Mouse (Mus musculus): Measurements from ENCODE around the gene Gm48551.

The Gm48551 gene

GRCm38 (mm10) chr10:81418216-81419070 lies 34.2 kb downstream of the Gm48551 start:
- no peak for DNase-seq (ENCODE audit: low spot score)

- no peak for DNase-seq (ENCODE audit: low spot score)
These were observed 35.1 kb downstream of the Gm48551 start for GRCm38 (mm10) chr10:81419111-81419928.

- no peak for DNase-seq (ENCODE audit: low spot score)
These were observed 36.0 kb downstream of the Gm48551 start for GRCm38 (mm10) chr10:81420191-81420767.

- no peak for DNase-seq (ENCODE audit: low spot score)
These were observed 37.0 kb downstream of the Gm48551 start for GRCm38 (mm10) chr10:81421041-81421796.

- DNase-seq (ENCODE audit: low spot score): no peak
These were observed 37.5 kb downstream of the Gm48551 start for GRCm38 (mm10) chr10:81421797-81422100.

GRCm38 (mm10) chr10:81422191-81422590 lies 37.9 kb downstream of the Gm48551 start:
- no peak for DNase-seq (ENCODE audit: low spot score)

GRCm38 (mm10) chr10:81422661-81423217 lies 38.5 kb downstream of the Gm48551 start:
- no peak for DNase-seq (ENCODE audit: low spot score)

- DNase-seq (ENCODE audit: low spot score): no peak
These were observed 39.4 kb downstream of the Gm48551 start for GRCm38 (mm10) chr10:81423476-81424245.

- DNase-seq (ENCODE audit: low spot score): peak; percentile 3
These were observed 40.2 kb downstream of the Gm48551 start for GRCm38 (mm10) chr10:81424246-81425051.

GRCm38 (mm10) chr10:81425236-81425850 lies 41.1 kb downstream of the Gm48551 start:
- DNase-seq (ENCODE audit: low spot score): peak; percentile 1

GRCm38 (mm10) chr10:81426081-81426671 lies 41.9 kb downstream of the Gm48551 start:
- peak; percentile 2 for DNase-seq (ENCODE audit: low spot score)

GRCm38 (mm10) chr10:81426897-81427296 lies 42.6 kb downstream of the Gm48551 start:
- DNase-seq (ENCODE audit: low spot score): peak; percentile 5

- DNase-seq (ENCODE audit: low spot score): no peak
These were observed 43.1 kb downstream of the Gm48551 start for GRCm38 (mm10) chr10:81427327-81427726.

- DNase-seq (ENCODE audit: low spot score): no peak
These were observed 43.7 kb downstream of the Gm48551 start for GRCm38 (mm10) chr10:81427804-81428506.

GRCm38 (mm10) chr10:81428507-81428870 lies 44.2 kb downstream of the Gm48551 start:
- DNase-seq (ENCODE audit: low spot score): no peak

GRCm38 (mm10) chr10:81429092-81429491 lies 44.8 kb downstream of the Gm48551 start:
- DNase-seq (ENCODE audit: low spot score): no peak

GRCm38 (mm10) chr10:81429605-81430061 lies 45.4 kb downstream of the Gm48551 start:
- DNase-seq (ENCODE audit: low spot score): peak; percentile 82

GRCm38 (mm10) chr10:81430141-81430830 lies 46.0 kb downstream of the Gm48551 start:
- peak; percentile 77 for DNase-seq (ENCODE audit: low spot score)
